Mouse (Mus musculus): ENCODE results near the gene Kctd21. TPM values are rescaled to one million over a fixed set of nuclear protein-coding genes. Genes with fewer than 3 reads are reported as not detected.
A peak's percentile ranks its signal among the peaks of the same experiment; 100 is the strongest.

The Kctd21 gene
- polyA plus RNA-seq, 1 experiment from 2014 or later, result 6.4 TPM

DNA sequence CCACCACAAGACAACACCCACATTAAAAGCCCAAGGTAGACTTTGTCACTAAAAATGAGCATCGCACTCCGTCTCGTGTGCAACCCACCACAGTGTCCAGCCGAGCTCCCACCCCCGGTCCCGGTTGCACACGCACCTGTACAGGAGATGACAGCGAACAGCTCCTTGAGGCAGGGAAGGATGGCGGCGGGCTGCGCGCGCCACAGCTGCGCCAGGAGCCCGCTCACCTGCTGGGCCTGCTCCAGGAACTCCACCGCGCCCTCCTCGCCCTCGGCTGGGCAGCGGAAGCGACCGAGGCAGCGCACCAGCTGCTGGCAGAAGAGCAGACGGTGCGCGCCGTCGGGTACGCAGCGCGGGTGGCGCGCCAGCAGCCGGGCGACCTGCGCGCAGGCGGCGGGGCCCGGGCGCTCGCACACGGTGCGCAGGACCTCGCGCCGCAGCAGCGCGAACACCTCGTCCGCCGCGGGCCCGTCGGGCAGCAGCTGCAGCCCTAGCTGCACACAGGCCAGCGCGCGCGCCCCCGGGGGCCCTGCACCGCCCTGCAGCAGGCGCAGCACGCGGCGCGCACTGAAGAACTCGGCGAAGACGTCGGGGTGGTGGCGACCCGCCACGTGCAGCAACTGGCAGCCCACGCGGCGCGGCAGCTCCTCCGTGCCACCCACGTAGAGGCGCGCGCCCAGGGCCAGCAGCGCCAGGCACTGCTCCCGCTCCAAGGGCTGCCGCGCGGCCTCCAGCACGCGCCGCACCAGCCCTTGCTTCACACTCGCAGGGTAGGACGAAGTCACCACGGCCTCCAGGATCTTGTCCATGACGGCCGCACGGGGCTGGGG lies 6.8 kb upstream of the Kctd21 start:
- H3K4me3 ChIP-seq (replicated peaks), result peak overlapping the region; percentile 31
- 0 out of 2 replicates have a peak, but pooled peaks cover 7% of the 10 kb centered on the region for H3K36me3 ChIP-seq
- WGBS, result 15% methylated on average over 86 of the region's 96 CpGs
- H3K27ac ChIP-seq (replicated peaks), result no peak overlapping the region
- peak; percentile 32 for ATAC-seq (ENCODE audit: low FRiP score)
- peaks cover 21% of the 10 kb centered on the region for H3K4me1 ChIP-seq
- H3K27me3 ChIP-seq (replicated peaks), result peaks cover 38% of the 10 kb centered on the region
- peak overlapping the region; percentile 50 for H3K4me2 ChIP-seq
- H3K9ac ChIP-seq (replicated peaks), result no peak overlapping the region
- no peaks in the 10 kb centered on the region for H3K9me3 ChIP-seq (replicated peaks)

DNA sequence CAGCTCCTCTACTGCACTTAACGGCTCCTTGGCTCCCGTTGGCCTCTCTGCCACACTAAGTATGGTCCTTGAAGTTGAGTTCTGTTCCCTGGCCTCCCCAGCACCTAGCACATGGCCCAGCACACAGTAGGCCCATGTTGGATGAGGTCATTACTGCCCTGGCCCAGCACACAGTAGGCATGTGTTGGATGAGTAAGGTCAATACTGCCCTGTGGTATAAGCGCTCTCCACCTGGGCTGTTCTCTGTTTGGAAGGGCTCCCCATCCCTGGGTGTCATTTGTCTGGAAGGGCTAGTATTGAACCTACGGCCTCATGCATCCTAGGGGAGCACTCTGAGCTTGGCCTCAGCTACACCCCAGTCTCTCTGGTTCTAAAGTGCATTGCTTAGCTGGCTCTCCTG lies 4.8 kb upstream of the Kctd21 start:
- ATAC-seq (ENCODE audit: low FRiP score), result no peak
- no peaks in the 10 kb centered on the region for H3K9me3 ChIP-seq (replicated peaks)
- 93% methylated on average over 4 of the region's 4 CpGs for WGBS

DNA sequence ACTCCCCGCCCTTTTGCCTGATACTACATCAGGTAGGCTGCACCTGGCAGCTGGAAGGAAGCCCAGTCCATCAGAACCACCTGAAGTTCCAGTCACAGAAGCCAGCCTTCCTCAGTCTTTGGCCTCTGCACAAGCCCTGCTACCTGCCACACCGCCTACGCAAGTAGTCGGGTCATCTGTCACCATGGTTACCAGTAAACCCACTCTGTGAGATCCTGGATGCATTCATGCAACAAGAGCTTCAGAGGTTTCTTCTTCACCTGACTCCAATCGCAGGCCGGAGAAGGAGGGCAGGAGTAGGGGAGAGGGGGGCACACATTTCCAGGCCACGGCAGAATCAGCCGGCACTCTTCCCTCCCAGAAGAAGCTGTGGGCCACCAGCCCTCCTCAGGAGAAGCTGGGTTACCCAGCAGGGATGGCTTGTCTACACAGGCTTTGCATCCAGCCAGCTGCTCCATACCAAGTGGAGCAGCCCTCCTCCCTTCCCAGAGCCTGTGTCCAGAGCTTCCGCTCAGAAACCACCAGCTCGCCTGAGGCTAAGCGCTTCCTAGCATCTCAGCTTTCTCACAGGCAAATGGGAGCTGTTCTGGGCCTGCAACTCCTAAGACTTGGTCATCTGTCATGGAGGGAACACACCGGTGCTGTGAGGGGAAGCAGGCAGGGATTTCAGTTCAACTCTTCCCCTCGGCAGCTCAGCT lies 3.1 kb upstream of the Kctd21 start:
- no peak for ATAC-seq (ENCODE audit: low FRiP score)
- no peak overlapping the region for H3K4me2 ChIP-seq
- H3K9me3 ChIP-seq (replicated peaks), result no peaks in the 10 kb centered on the region
- H3K4me1 ChIP-seq, result peaks cover 43% of the 10 kb centered on the region
- no peak overlapping the region for H3K4me3 ChIP-seq (replicated peaks)
- H3K9ac ChIP-seq (replicated peaks), result no peak overlapping the region
- no peak overlapping the region for H3K27ac ChIP-seq (replicated peaks)
- 70% methylated on average over 13 of the region's 13 CpGs for WGBS
- no peaks in the 10 kb centered on the region for H3K36me3 ChIP-seq
- peaks cover 35% of the 10 kb centered on the region for H3K27me3 ChIP-seq (replicated peaks)

More for the DNA sequence above, 4.8 kb upstream of the Kctd21 start:
- no peaks in the 10 kb centered on the region for H3K36me3 ChIP-seq
- H3K4me2 ChIP-seq, result no peak overlapping the region
- H3K4me1 ChIP-seq, result peaks cover 35% of the 10 kb centered on the region
- no peak overlapping the region for H3K4me3 ChIP-seq (replicated peaks)
- H3K27me3 ChIP-seq (replicated peaks), result peaks cover 38% of the 10 kb centered on the region
- no peak overlapping the region for H3K9ac ChIP-seq (replicated peaks)
- no peak overlapping the region for H3K27ac ChIP-seq (replicated peaks)

DNA sequence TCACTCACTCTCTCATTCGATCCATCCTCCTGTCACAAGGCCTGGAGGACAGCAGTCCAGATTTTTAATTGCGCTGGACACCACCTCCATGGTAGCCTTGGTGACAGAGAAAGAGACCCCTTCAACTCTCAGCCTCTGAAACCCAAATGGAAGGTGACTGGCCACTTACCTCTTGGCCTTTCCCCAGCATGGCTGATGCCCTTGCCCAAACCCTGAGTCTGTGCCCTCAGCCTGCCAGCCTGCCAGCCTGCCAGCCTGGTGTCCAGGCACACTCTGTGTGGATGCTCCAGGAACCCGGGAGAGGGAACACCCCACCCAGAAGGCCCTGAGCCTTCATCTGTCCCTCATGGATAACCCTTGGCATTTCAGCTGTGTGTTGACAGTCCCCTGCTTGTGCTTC lies 2.5 kb upstream of the Kctd21 start:
- 93% methylated on average over 3 of the region's 3 CpGs for WGBS
- Histone ChIP-seq H3K9me3 (replicated peaks) (no peaks in the 10 kb centered on the region), H3K4me1 (peaks cover 43% of the 10 kb centered on the region), H3K4me3 (replicated peaks) (no peak overlapping the region), H3K4me2 (no peak overlapping the region), H3K27me3 (replicated peaks) (peaks cover 28% of the 10 kb centered on the region), H3K9ac (replicated peaks) (no peak overlapping the region), H3K36me3 (no peaks in the 10 kb centered on the region), H3K27ac (replicated peaks) (no peak overlapping the region)
- no peak for ATAC-seq (ENCODE audit: low FRiP score)

DNA sequence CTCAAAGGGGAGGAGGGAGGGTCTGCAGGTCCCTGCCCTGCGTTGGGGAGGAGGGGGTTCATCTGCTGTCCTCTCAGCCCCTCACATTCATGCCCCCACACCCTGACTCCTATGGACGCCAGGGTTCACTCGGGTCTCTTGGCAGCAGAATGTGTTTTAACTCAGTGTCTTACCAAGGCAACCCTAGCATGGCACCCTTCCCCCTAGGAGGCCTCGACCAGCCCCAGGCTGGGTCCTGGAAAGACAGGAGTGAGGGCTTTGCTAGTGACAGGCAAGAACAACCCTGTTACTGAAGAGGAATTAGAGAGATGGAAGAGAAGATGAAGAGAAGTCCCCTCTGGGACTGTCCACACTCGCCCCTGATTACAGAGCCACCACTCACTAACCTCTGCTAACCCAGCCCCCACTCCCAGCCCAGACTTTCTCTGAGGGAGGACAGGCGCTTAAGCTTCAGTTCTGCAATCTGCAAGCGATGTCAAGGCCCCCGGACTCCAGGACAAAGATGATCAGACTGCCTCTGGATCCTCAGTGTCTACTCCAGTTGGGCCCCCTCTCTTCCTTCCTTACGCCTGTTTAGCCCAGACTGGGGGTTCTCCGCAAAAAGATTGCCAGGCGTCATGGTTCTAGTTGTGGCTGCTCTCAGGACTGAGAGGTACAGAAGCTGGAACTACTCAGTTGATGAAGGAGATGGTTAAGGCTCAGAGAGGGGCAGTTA lies 1.0 kb upstream of the Kctd21 start:
- WGBS, result 72% methylated on average over 11 of the region's 11 CpGs
- Histone ChIP-seq H3K4me1 (peaks cover 35% of the 10 kb centered on the region), H3K36me3 (no peaks in the 10 kb centered on the region), H3K27me3 (replicated peaks) (peaks cover 14% of the 10 kb centered on the region), H3K4me3 (replicated peaks) (peak overlapping the region; percentile 83), H3K27ac (replicated peaks) (no peak overlapping the region), H3K9me3 (replicated peaks) (no peaks in the 10 kb centered on the region), H3K9ac (replicated peaks) (peak overlapping the region; percentile 60), H3K4me2 (peak overlapping the region; percentile 77)
- no peak for ATAC-seq (ENCODE audit: low FRiP score)

DNA sequence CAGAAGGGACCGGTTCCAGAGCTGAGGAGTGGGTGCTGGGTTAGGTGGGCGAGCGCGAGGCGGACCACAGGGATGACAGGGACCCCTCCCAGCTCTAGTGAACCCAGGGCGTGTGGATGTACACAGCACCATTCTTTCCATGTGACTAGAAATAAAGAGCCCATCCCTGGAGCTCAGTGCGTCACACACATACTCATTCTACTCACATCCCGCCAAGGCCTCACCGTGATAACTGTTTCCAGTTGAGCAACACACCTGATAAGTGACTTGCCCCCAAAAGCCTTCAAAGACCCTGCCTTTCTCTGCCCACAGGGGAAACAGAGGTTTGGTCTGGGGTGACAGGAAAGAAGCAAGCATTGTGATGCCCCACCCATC lies 527 bp downstream of the Kctd21 start:
- no peak; the same call in 1 of the 2 replicates for ATAC-seq (ENCODE audit: low FRiP score)
- Histone ChIP-seq H3K4me1 (peaks cover 35% of the 10 kb centered on the region), H3K4me2 (peak overlapping the region; percentile 77), H3K4me3 (replicated peaks) (peak overlapping the region; percentile 83), H3K9me3 (replicated peaks) (no peaks in the 10 kb centered on the region), H3K27me3 (replicated peaks) (no peaks in the 10 kb centered on the region), H3K9ac (replicated peaks) (peak overlapping the region; percentile 73), H3K36me3 (no peaks in the 10 kb centered on the region), H3K27ac (replicated peaks) (peak overlapping the region; percentile 80)
- WGBS, result under 1% methylated on average over 9 of the region's 9 CpGs

- no peaks in the 10 kb centered on the region for H3K27me3 ChIP-seq (replicated peaks)
- H3K4me3 ChIP-seq (replicated peaks), result peak overlapping the region; percentile 83
- H3K4me2 ChIP-seq, result peak overlapping the region; percentile 77
- no peak for ATAC-seq (ENCODE audit: low FRiP score)
- 0 out of 2 replicates have a peak overlapping the region, but pooled peaks have one; percentile 80 for H3K27ac ChIP-seq (replicated peaks)
- peaks cover 35% of the 10 kb centered on the region for H3K4me1 ChIP-seq
- 86% methylated on average over 6 of the region's 6 CpGs for WGBS
- no peaks in the 10 kb centered on the region for H3K9me3 ChIP-seq (replicated peaks)
- H3K36me3 ChIP-seq, result no peaks in the 10 kb centered on the region
- H3K9ac ChIP-seq (replicated peaks), result peak overlapping the region; percentile 73; the same call in 1 of the 2 replicates
Observed at GRCm38 (mm10) chr7:97333113-97333898, 1.2 kb downstream of the Kctd21 start.

GRCm38 (mm10) chr7:97334406-97334805 lies 2.3 kb downstream of the Kctd21 start:
- Histone ChIP-seq H3K36me3 (no peaks in the 10 kb centered on the region), H3K27ac (replicated peaks) (no peak overlapping the region), H3K4me2 (no peak overlapping the region), H3K27me3 (replicated peaks) (no peaks in the 10 kb centered on the region), H3K9ac (replicated peaks) (no peak overlapping the region), H3K9me3 (replicated peaks) (no peaks in the 10 kb centered on the region), H3K4me1 (peaks cover 32% of the 10 kb centered on the region), H3K4me3 (replicated peaks) (no peak overlapping the region)
- no peak for ATAC-seq (ENCODE audit: low FRiP score)
- WGBS, result 91% methylated on average over 2 of the region's 2 CpGs

GRCm38 (mm10) chr7:97336678-97337077 lies 4.6 kb downstream of the Kctd21 start:
- H3K9me3 ChIP-seq (replicated peaks), result no peaks in the 10 kb centered on the region
- no peak overlapping the region for H3K4me2 ChIP-seq
- H3K4me1 ChIP-seq, result peaks cover 9% of the 10 kb centered on the region
- H3K4me3 ChIP-seq (replicated peaks), result no peak overlapping the region
- H3K36me3 ChIP-seq, result no peaks in the 10 kb centered on the region
- H3K27ac ChIP-seq (replicated peaks), result no peak overlapping the region
- ATAC-seq (ENCODE audit: low FRiP score), result no peak
- no peak overlapping the region for H3K9ac ChIP-seq (replicated peaks)
- H3K27me3 ChIP-seq (replicated peaks), result no peaks in the 10 kb centered on the region
- WGBS, result 76% methylated on average over 1 of the region's 1 CpGs

- Histone ChIP-seq H3K9ac (replicated peaks) (no peak overlapping the region), H3K4me1 (no peaks in the 10 kb centered on the region), H3K9me3 (replicated peaks) (no peaks in the 10 kb centered on the region), H3K4me3 (replicated peaks) (no peak overlapping the region), H3K27ac (replicated peaks) (no peak overlapping the region), H3K4me2 (no peak overlapping the region), H3K36me3 (no peaks in the 10 kb centered on the region), H3K27me3 (replicated peaks) (no peaks in the 10 kb centered on the region)
- ATAC-seq (ENCODE audit: low FRiP score), result no peak
- WGBS, result 87% methylated on average over 4 of the region's 4 CpGs
Observed at GRCm38 (mm10) chr7:97338593-97338992, 6.5 kb downstream of the Kctd21 start.

GRCm38 (mm10) chr7:97339623-97340022 lies 7.5 kb downstream of the Kctd21 start:
- no peak for ATAC-seq (ENCODE audit: low FRiP score)
- no peaks in the 10 kb centered on the region for H3K36me3 ChIP-seq
- H3K4me3 ChIP-seq (replicated peaks), result no peak overlapping the region
- no peaks in the 10 kb centered on the region for H3K9me3 ChIP-seq (replicated peaks)
- no peak overlapping the region for H3K27ac ChIP-seq (replicated peaks)
- H3K9ac ChIP-seq (replicated peaks), result no peak overlapping the region
- no peak overlapping the region for H3K4me2 ChIP-seq
- H3K27me3 ChIP-seq (replicated peaks), result no peaks in the 10 kb centered on the region
- WGBS, result 90% methylated on average over 7 of the region's 7 CpGs
- H3K4me1 ChIP-seq, result no peaks in the 10 kb centered on the region

All from neural tube, embryonic 15.5 days (tissue).